Mouse (Mus musculus) spleen, postnatal 36 days (tissue): ENCODE data around the gene Ptprm.

ENCODE experiments used
- DNase-seq, 2 experiments: peaks; one replicate each; pipeline ENCODE4 v3.0.0; 2022; ENCODE audit warnings: low spot score in 2 of 2, mixed read lengths in 1 of 2

Ptprm gene

DNA sequence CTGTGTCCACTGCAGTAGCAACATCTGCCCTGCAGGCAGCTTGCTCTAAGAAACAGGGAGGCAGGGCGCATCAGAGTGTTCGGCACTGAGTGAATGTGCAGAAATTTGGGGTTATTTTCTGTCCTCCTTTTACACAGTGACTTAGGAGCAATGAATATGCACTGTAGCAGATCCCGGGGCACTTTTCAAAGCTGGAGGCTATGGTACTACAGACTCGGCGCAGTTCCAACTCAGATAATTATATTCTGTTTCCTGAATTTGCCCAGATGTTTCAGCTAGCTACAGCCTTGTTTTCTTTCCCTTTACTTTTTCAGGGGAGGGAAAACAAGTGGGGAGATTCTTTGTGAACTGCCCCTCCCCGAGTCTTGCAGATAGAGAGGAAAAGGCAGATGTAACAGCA, 281.1 kb downstream of the Ptprm start:
- no peak for DNase-seq

DNA sequence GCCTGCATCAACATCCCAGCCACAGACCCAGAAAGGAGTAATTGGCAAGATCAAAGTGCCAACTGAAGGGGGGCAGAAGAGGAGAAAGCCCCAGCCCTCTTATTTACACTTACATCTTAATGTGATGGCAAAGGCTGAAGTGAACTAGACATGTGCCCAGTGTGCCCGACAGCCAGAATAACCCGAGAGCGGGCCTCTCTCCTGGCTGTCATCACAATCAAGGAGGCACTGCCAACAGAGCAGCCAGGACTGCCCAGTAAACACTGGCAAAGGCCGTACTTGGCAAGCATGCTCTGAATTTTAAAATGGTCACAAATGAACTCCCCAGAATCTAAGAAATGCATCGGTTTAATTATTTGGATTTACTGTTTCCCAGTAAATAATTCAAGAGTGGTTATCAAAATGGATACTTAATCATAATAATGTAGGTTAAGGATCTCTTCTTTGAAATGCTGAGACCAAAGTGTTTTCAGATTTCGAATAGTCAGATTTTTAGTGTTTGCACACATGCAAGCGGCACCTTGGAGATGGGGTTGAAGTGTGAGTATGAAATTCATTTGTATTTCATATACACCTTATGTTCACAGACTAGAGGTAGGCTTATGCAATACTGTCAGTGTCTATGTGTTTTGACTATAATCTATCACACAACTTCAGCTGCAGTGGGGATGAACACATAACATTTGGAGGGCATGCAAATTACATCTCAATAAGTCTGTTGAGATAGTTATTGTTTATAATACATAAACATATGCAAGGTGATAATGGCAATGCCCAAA, 282.8 kb downstream of the Ptprm start:
- no peak for DNase-seq

DNA sequence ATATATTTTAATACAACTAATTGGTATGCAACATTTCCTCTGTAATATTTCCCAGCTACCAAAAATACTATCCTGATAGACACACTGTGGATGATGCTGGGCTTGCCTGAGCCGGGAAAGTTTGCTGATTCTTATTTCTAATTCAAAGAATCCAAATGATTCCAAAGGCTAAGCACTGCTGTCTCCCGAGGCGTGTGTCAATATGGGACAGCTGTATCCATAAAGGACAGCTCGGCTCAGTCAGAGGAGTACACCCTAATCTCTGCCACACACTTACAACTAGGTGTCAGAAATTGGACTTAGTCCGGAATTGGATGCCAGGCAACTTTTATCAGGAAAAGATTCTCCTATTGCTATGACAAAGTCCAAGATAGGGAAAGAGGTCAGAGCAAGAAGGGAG, 290.6 kb downstream of the Ptprm start:
- no peak for DNase-seq

DNA sequence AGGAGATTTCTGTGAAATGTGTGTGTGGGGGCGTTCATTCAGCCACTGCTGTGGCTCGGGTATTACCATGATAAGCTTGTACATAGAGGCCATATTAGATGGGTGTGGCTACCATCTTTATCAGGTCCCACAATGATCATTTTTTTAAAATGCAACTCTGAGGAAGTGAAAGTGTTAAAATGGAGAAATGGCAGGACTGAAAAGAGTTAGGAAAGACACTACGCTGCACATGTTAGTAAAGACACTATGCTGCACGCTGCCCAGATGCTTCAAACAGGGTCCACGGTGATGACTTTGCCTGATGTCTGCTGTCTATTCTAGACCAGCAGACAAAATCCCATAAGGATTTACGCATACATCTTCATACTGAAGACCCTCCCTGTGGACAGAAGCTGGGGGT, 298.6 kb downstream of the Ptprm start:
- DNase-seq, result no peak

DNA sequence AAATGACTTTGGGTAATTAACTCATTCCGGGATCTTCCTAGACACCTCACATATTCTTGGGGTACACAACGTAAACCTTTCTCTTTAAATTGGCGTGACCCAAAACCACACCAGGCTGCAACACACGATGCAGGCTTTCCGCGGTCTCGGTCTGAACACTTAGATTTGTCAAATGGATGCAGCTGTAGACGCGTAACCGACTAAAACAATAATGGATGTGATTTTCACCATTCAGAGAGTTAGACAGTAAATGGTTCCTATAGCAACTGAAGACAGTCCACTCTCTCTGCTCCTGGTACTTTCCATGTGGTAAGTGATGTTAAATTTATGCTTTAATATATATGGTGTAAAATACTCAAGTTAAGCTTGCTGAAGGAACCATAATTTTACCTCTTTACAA, 300.1 kb downstream of the Ptprm start:
- DNase-seq, result no peak

DNA sequence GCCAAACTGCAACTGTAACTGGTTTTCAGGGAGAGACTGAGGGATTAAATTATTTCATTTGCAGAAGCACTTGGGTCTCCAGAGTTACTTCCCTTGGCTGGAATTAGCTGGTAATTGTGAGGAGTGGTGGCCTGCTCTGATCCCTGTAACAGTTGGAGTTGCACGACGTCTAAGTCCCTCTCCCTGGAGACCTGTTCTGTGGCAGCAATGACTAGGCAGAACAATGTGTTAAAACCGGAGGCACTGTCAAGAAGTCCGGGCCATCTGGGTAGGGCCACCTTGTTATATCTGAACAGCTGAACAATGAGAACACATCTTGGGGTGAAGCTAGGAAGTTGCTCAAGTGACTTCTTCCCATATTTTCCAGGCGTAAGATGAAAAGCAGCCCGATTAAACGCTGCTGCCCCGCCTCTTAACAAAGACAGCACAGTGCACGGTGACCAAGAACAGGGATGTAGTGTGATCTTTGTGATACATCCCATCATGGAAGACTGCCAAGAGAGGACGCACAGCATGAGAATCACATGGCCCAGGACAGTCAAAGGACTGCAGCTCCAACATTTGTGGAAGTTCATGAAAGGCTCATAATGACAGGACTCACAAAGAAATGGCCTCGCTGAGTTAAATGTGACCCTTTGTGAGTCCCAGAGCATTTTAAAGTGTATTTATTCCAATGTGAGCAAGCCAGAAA, 301.5 kb downstream of the Ptprm start:
- DNase-seq, result no peak

DNA sequence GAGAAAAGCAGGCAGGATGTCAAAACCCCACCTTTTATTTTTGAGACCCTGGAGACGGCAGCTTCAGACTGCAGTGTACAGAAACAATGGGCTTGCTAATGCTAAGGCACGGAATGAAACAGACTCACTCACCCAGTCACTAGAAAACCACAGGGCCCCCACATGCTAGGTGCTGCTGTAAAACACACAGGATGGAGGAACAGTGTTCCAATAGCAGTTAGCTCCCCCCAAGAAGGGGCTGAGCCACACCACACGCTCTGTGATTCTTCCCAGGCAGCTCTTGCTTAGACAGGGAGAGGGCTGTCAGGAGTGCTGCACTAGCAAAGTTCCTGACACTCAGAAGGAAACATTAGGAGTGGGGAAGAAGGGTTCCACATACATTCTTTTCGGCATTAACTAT, 306.6 kb downstream of the Ptprm start:
- no peak for DNase-seq

DNA sequence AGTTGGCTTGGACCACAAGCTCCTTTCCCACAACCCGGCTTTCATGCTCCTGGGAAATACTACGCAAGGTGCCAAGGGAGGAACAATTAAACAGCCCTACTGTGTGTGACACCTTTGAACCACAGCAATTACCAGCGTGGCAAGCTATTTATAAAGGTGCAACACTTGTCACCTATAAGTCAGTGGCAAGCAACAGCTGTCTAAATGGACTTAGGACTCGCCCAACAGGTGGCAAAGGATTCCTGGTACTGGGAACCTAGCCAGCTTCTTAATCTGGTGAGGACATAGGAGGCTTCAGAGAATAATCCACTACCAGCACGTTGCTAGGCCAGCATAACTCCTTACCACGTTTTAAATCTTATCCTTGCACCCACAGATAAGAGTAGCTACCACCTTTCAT, 315.7 kb downstream of the Ptprm start:
- no peak for DNase-seq

DNA sequence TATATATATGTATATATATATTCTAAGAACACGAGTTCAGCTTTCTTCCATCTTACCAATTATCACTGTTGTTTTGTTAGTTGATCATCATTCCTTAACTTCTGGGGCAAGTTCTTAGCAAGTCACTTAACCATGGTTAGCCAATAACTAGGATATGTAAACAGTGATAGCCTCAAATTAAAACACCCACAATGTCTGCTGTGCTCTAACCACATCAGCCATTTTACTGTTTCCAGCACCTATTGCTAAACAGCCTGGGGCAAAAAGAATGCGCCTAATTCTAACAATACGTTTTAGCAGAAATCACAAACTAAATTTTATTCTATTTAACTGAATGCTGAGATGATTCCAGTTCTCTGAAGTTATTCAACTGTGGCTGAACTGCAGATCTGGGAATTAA, 320.7 kb downstream of the Ptprm start:
- DNase-seq, result no peak

DNA sequence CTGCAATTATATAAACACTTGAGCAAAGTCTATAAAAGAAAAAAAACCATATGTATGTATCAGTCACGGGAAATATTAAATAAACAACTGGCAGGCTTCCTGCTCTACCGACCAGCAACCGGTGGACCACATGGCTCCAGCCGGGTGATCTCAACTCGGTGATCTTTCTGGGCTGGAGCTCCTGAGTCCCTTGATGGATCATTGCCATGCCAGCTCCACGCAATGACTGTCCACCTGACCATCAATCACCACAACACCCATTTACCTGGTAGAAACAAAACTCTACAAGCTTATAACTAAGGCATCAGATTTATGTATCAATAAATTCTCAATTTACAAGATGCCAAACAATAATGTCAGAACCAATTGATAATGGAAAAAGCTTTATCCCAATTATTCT, 322.2 kb downstream of the Ptprm start:
- no peak for DNase-seq

DNA sequence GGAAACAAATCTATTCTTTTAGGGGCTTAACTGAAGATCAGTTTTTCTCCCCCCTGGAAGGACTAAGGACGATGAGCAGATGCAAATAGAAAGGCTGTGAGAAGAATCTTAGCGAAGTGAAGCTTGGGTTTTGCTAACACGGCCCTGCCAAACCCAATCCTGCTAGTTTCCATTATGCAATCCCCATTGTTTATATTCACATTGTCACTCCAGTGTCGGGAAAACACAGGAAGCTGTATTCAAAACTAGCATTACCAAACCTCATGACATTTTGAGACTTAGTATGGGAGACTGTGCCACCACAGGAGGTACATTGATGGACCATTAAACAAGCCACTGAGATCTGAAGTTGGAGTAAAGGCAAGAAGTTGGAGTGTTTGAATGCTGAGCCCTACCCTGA, 322.9 kb downstream of the Ptprm start:
- DNase-seq, result no peak

DNA sequence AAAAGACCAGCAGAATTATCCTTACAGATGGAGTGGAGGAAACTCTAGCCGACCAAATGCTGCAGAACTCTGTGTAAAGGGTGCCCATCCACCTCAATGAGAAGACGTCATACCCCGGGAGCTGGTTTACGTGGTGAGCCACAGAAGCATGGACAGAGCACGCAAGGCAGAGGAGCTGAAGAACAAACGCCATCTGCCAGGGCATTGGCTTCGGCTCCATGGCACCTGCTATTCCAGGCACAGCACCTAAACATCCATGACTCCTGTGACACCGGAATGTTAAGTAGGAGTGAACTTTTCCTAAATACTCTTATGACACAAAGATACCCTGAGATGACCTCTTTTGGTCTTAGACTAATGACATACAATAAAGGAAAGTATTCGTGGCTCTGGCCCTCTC, 327.0 kb downstream of the Ptprm start:
- no peak for DNase-seq

DNA sequence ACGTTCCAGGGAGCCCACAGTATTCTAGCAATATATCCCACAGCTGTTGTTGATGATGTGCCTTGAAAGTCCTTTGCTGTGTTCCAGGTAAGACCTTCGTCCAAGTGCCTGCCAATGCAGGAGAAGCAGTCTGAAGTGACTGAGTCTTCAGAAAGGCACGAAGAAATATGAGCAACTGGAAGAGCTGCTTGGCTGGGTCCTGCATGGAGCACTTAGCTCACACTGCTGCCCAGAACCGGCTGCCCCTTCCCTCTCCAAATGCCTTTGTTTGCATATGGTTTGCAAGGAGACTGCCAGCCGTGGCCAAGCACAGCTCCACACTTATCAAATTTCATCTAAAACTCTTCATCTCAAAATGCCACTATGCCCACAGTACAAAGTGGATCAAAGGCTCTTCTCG, 337.8 kb downstream of the Ptprm start:
- no peak for DNase-seq

DNA sequence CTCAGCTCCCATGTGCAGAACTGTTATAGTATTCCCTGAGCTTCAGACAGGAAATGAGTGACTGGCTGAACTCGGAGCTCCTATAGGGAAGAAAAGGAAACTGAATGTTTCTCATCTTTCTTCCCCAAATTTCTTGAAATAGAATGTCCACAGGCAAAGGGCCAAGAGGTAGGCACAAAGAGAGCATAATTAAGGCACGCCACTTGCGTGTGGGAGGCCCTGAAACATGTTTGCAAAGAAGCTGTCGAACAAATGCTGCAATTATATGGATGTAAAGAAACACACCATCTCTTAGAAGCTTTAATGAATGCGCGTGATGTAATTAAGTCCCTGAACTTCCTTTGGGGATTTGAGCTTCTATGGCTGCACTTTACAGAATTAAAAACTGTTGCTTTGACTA, 341.0 kb downstream of the Ptprm start:
- no peak for DNase-seq

DNA sequence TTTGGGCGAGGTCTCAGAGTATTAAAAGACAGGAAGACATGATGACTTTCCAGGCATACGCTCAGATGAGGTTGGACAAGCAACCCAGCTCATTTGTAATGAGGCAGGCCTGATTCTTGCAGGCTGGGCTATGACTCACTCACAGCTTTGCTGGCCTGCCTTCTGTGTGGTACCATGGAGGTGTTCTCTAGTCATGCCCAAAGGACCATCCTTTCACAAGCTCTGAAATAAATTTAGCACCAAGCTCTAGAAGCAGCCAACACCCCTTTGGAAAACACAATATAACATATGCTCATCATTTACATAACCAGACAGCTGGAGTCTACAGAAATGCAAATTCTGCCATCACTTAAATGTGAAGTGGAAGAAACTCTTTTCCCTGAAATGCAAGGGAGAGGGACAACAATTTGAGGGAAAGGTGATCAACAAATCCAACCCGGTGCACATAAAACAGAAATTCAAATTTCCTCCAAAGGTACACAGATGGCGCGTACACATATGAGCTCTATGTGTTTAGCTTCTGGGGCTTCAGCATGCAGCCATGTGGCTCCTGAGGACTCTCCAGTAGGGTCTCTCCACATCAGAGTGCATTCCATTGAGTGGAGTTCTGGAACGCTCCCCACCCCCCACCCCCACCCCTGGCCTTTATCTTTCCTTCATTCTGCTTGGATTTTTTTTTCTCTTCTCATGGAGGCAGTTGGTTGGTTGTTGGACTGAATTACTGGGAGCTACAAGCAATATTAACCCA, 342.2 kb downstream of the Ptprm start:
- no peak for DNase-seq

DNA sequence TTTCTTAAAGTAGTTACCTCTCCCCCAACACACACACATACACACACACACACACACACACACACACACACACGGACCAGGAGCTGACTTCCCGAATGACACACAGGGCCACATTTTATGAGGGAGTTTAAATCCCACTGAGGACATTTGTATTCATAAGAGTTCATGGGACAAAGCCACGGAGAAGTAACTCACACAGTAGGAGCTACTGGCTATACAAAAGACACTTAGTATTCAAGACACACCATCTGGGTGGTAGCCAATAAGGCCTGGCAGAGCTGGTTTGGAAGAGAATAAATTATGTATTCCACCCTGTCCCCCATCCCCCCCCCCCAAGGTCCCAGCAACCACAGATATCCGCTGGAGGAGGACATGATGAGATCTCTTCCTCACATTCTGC, 344.1 kb downstream of the Ptprm start:
- no peak for DNase-seq

DNA sequence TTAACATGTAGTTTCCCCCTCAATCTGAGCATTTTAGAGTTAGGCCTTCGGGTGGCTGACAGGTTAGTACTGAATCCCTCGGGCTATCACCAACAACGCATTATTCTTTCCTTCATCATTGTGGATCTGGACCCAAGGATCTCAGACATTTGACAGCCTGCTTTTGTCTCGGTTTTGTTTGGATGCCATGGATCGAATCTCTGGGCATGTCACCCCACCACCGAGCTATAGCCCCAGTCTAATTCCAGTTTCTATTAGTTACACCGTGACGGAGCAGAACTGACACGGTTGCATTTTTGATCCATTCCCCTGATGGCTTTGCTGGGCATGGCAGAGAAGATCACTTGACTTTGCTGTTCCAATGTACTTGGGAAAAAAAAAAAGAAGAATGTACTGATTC, 346.1 kb downstream of the Ptprm start:
- DNase-seq, result no peak

DNA sequence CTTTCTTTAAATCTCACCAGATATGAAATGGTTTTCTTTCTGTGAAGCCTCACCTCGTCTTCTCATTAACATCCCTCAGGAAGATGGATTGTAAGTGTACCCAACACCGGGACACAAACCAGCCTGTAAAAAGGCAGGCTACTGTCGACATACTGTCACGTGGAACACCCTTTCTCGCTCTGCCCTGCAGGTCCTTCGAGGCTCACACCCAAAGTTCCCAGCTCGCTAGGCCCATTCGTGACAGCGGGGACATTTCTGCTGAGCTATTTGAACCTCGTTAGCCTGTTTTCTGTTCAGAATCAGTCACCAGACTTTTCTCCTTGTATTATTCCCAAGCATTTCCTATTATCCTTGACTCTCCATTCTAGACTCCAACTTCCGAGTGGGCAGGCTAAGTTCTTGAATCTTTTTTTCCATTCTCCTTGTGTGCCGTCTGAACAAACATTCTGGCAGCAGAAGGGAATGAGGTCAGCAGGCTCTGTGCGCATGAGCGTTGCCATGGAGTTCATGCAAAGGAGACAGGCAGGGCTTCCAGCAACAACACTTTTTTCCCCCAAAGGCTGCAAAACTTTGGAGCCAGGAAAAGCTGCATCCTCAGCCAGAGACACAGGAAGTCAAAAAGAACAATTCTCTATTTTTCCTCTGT, 347.4 kb downstream of the Ptprm start:
- DNase-seq, result peak; percentile 10 to 24

DNA sequence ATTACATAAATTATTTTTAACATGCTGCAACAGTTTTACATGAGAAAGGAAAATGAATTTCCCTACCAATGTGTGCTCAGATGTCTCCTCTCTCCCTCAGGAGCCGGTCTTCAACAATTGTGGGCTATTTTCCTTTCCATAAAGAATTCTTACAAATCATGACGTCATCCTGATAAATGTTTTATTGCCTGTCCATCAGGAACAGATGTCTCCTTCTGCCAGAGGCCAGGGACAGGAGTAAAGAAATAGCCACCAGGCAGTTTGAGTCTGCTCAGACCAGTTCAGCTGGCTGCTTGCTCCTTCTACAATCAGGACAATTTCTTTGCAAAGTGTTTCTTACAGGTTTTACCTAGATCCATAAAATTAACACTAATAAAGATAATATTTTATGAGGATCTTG, 357.4 kb downstream of the Ptprm start:
- DNase-seq, result no peak

DNA sequence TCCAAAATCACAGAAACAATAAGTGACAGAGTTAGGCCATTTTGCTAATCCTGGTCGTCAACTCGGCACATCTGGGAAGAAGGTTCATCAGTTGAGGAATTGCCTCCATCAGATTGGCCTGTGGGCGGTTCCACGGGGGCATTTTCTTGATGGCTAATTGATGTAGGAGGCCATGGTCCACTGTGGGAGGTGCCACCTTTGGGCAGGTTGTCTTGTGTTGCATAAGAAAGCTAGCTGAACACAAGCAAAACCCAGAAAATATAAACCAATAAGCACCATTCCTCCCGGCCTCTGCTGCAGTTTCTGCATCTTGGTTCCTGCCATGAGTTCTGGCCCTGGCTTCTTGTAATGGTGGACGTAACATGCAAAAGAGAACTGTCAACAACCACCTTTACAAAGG, 358.2 kb downstream of the Ptprm start:
- DNase-seq, result no peak

DNA sequence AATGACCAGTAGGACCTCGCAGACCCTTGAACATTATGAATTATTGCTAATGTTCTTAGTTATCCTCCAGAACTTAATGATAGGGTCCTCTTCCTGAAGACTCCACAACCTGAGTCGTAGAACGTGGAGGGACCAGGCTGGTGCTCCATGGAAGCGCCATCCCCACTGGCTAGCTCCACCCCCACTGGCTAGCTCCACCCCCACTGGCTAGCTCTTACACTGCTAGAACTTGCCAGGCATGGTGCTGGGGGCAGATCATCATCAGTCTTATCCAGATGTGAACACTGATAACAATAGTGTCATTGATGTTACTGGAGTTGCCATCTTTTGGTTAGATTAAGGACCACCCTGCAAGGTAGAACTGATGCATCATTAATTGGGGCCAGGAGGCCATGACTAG, 362.4 kb downstream of the Ptprm start:
- DNase-seq, result no peak

DNA sequence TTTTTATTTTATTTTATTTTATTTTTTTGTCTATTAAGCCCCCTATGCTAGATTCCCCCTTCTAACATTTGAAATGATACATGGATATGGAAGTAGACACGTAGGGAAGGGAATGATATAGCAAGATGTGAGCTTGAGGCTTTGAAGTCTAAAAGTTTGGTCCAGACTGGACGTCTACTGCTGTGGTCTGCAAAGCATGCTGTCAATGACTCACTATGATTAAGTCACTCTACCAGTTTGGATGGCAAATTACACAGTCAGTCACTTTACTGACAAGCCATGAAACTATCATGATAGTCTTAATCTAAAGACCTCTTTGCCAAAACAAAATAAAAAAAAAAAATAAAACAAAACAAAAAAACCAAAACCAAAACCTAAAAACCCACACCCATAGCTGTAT, 363.5 kb downstream of the Ptprm start:
- DNase-seq, result no peak
